Mouse (Mus musculus) limb, embryonic 14.5 days (tissue): ENCODE measurements around the gene Rnase10. TPM values are rescaled to one million over a fixed set of nuclear protein-coding genes. Genes with fewer than 3 reads are reported as not detected.

Source experiments
- ATAC-seq: fragments of 200-750 bp; cut with Nextera tagmentation; 2 replicates; pipeline ENCODE4 v1.8.0; 2017; ENCODE audit warnings: low read depth, moderate number of reproducible peaks, moderate TSS enrichment; ENCODE audit not compliant: low FRiP score
- DNase-seq: peaks from one replicate; pipeline ENCODE4 v3.0.0-alpha.2; 2015; ENCODE audit warnings: low spot score
- H3K27ac ChIP-seq: fragments of 300-500 bp; sonication (generic); replicated peaks from 2 replicates; pipeline ENCODE4 v1.5.1; 2014; ENCODE audit warnings: low read depth, mild to moderate bottlenecking, low read length, moderate library complexity, mixed read lengths
- H3K27me3 ChIP-seq: fragments of 300-500 bp; sonication (generic); 2 replicates; pipeline ENCODE4 v1.6.1; 2014; ENCODE audit warnings: low read length, mixed read lengths; ENCODE audit not compliant: control insufficient read depth, insufficient read depth
- H3K36me3 ChIP-seq: fragments of 300-500 bp; sonication (generic); 2 replicates; pipeline ENCODE4 v1.6.1; 2014; ENCODE audit warnings: mild to moderate bottlenecking, low read length, moderate library complexity, mixed read lengths; ENCODE audit not compliant: control insufficient read depth, insufficient read depth
- H3K4me1 ChIP-seq: fragments of 300-500 bp; sonication (generic); 2 replicates; pipeline ENCODE4 v1.6.1; 2014; ENCODE audit warnings: antibody characterized with exemption, low read length, mixed read lengths; ENCODE audit not compliant: control insufficient read depth, insufficient read depth
- H3K4me2 ChIP-seq: fragments of 300-500 bp; sonication (generic); replicated peaks from 2 replicates; pipeline ENCODE4 v1.6.1; 2014; ENCODE audit warnings: low read depth, mild to moderate bottlenecking, low read length, moderate library complexity; ENCODE audit not compliant: severe bottlenecking
- H3K4me3 ChIP-seq: fragments of 300-500 bp; sonication (generic); replicated peaks from 2 replicates; pipeline ENCODE4 v1.5.1; 2014; ENCODE audit warnings: low read length
- H3K9ac ChIP-seq: fragments of 300-500 bp; sonication (generic); 2 replicates; pipeline ENCODE4 v1.6.1; 2014; ENCODE audit warnings: mild to moderate bottlenecking, low read depth, low read length, moderate library complexity; ENCODE audit not compliant: severe bottlenecking
- H3K9me3 ChIP-seq: fragments of 300-500 bp; sonication (generic); 2 replicates; pipeline ENCODE4 v1.6.1; 2016; ENCODE audit warnings: low read length; ENCODE audit not compliant: control insufficient read depth
- POLR2A ChIP-seq: fragments of 200-500 bp; IDR thresholded peaks from 2 replicates; pipeline ENCODE4 v1.8.0; 2012; ENCODE audit warnings: inconsistent platforms, mild to moderate bottlenecking, moderate library complexity, borderline replicate concordance; ENCODE audit not compliant: insufficient read depth, insufficient read length; ENCODE audit errors: extremely low read depth
- WGBS: fragments of 180-500 bp; shearing (Covaris S2); extraction: QIAGEN DNeasy Blood & Tissue Kit; methylation state at CpG from one replicate; pipeline ENCODE4 v1.1.7; 2014; 5-methylcytosine and 5-hydroxymethylcytosine counted together
- polyA plus RNA-seq, 2 experiments: library from polyadenylated mRNA; depleted of rRNA in 1 of 2; stranded (reverse) in 1 of 2; unstranded in 1 of 2; fragments of >200 nt; fragmentation: Nextera tagmentation in 1 of 2; extraction: Ambion mirVana in 1 of 2; gene quantifications; 2 replicates each; pipeline versions ENCODE4 v1.2.1 to v1.2.3; 2012 to 2014

Gene Rnase10
- polyA plus RNA-seq, 2 experiments, result 0.13 TPM; not detected in 1

- no peak for TF ChIP-seq POLR2A
- H3K4me3 ChIP-seq, result no peak overlapping the region
- no peaks in the 10 kb centered on the region for H3K9me3 ChIP-seq
- DNase-seq, result peak; percentile 87
- 28% methylated on average over 5 of the region's 5 CpGs for WGBS
- no peak overlapping the region for H3K4me2 ChIP-seq
- H3K4me1 ChIP-seq, result no peaks in the 10 kb centered on the region
- H3K27ac ChIP-seq, result no peak overlapping the region
- H3K27me3 ChIP-seq, result no peaks in the 10 kb centered on the region
- H3K9ac ChIP-seq, result no peak overlapping the region
- H3K36me3 ChIP-seq, result no peaks in the 10 kb centered on the region
- ATAC-seq, result peak; percentile 50
Observed at GRCm38 (mm10) chr14:51026391-51027133, 19.0 kb downstream of the Rnase10 start.

DNA sequence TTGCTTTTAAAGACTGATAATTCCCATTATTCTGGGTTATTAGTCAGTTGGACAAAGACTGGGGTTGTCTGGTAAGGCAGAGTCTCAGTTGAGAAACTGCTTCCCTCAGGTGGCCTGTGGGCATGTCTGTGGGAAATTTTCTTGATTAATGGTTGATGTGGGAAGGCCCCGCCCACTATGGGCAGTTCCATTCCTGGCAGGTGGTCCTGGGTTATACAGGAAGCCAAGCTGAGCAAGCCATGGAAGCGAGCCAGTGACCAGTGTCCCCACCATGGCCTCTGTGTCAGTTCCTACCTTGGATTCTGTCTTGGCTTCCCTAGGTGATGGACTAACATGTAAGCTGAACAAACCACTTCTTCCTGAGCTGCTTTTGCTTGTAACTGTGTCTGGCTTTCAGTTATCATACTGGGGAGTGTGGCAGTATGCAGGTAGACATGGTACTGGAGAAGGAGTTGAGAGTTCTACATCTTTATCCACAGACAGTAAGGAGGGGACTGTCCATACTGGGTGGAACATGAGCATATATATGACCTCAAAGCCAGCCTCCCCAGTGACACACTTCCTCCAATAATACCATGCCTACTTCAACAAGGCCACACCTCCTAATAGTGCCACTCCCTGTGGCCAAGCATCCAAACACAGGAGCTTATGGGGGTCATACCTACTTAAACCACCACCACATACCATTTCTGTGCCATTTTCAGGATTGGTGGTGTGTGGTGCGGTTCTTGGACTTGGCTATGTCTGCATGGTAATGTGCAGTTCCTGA is 20.0 kb downstream of the Rnase10 start:
- Histone ChIP-seq H3K4me1 (no peaks in the 10 kb centered on the region), H3K4me2 (no peak overlapping the region), H3K27me3 (no peaks in the 10 kb centered on the region), H3K9ac (no peak overlapping the region), H3K4me3 (no peak overlapping the region), H3K27ac (no peak overlapping the region), H3K36me3 (no peaks in the 10 kb centered on the region), H3K9me3 (no peaks in the 10 kb centered on the region)
- no peak for TF ChIP-seq POLR2A
- WGBS, result 58% methylated on average over 3 of the region's 3 CpGs
- no peak for DNase-seq
- no peak for ATAC-seq

GRCm38 (mm10) chr14:51035206-51035605 is 27.7 kb downstream of the Rnase10 start:
- ATAC-seq, result no peak
- WGBS, result 24% methylated on average over 1 of the region's 1 CpGs
- Histone ChIP-seq H3K36me3 (no peaks in the 10 kb centered on the region), H3K9ac (no peak overlapping the region), H3K27ac (no peak overlapping the region), H3K27me3 (no peaks in the 10 kb centered on the region), H3K9me3 (no peaks in the 10 kb centered on the region), H3K4me1 (no peaks in the 10 kb centered on the region), H3K4me2 (no peak overlapping the region), H3K4me3 (no peak overlapping the region)
- no peak for TF ChIP-seq POLR2A
- no peak for DNase-seq

GRCm38 (mm10) chr14:51036214-51036613 is 28.7 kb downstream of the Rnase10 start:
- H3K4me3 ChIP-seq, result no peak overlapping the region
- 81% methylated on average over 4 of the region's 4 CpGs for WGBS
- no peaks in the 10 kb centered on the region for H3K36me3 ChIP-seq
- no peak overlapping the region for H3K9ac ChIP-seq
- ATAC-seq (no peak), DNase-seq (no peak)
- no peak overlapping the region for H3K4me2 ChIP-seq
- H3K4me1 ChIP-seq, result no peaks in the 10 kb centered on the region
- TF ChIP-seq POLR2A, result no peak
- no peaks in the 10 kb centered on the region for H3K9me3 ChIP-seq
- no peak overlapping the region for H3K27ac ChIP-seq
- H3K27me3 ChIP-seq, result no peaks in the 10 kb centered on the region

DNA sequence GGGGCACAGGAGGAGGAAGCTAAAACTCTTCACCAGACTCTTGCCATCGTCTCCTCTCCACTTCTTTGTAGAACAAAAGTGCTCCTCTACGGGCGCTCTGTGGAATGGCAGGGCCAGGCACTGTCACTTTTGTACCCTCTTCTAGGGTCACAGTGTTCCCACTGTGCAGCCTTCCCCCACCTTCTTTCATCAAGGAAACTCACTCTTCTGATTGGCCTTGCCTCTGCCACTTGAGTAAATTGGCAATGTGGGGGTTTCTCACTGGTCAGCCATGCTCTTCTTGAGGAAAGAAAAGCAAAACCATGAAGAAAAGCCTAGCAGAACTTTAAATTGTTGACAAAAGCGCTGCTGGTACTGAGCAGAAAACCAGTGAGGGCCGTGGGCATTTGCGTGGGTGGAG is 34.2 kb downstream of the Rnase10 start, which contains the start of gene Rnase9:
TSS of gene Rnase9 (minus strand) at position 101 of the 400 bp plus-strand sequence.
- no peak within 1 kb of the TSS for H3K4me2 ChIP-seq
- no peaks in the 10 kb centered on the region for H3K36me3 ChIP-seq
- no peaks in the 10 kb centered on the region for H3K4me1 ChIP-seq
- 81% methylated on average over 6 of the region's 6 CpGs for WGBS
- H3K9me3 ChIP-seq, result no peaks in the 10 kb centered on the region
- H3K9ac ChIP-seq, result no peak within 1 kb of the TSS
- H3K27ac ChIP-seq, result no peak within 1 kb of the TSS
- TF ChIP-seq POLR2A, result no peak
- DNase-seq, result no peak
- no peaks in the 10 kb centered on the region for H3K27me3 ChIP-seq
- H3K4me3 ChIP-seq, result no peak within 1 kb of the TSS
- no peak for ATAC-seq
